Mouse (Mus musculus): Measurements from ENCODE around the gene Iqcn.

DNA sequence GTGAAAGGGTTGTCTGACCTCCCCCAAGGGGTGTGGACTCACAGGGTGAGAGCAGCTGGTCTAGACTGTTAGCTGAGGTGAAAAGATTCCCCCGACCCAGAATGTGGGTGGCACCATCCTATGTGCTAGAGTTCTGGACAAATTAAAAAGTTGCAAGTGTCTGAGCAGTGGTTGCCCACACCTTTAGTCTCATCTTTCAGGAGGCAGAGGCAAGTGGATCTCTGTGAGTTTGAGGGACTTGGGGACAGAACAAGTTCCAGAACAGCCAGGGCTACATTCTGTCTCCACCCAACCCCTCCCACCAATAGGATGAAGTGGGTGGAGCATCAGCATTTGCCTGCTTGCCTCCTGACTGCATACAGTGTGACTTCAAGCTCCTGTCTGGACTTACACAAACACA is 58.9 kb downstream of the Iqcn start:
- TF ChIP-seq CTCF (IDR thresholded peaks at IDR 0.05; ENCODE audit: borderline replicate concordance, insufficient read depth, low read length) (no peak), POLR2A (IDR thresholded peaks at IDR 0.05; ENCODE audit: low read depth, low read length) (no peak)
